ENCODE assay signal across 8 mouse cellular contexts in the genomic region with DNA sequence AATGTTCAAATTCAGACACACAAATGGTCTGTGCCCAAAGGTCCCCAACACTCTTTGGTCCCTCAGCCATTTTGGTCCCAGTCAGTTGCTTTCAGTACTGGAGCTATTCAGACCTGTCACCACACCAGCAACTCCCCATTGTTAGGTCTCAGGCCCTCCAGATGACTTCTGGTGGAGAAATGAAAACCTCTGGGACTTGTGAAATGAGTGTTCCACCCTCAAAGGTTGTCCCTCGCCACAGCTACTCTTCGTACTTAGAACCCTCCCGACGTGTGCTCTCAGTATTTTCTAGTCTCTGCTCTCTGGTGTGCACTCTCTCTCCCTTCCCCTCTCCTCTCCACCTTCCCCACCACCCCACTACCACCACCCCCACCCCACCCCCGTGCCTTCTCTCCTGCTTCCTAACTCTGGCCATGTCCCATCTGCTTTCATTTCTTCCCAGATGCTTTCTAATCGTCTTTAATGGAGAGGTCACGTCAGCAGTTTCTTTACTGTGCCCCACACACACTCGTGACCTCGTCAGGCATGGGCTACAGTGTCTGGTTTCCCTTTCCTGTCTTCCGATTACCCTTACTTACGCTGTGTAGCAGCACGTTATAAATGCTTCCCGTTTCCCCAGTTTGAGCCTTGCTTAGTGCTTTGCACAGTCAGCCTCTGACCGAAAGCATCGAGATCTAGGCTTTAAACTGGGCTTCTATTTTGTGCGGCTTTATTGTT. TPM values are rescaled to one million over a fixed set of nuclear protein-coding genes. Genes with fewer than 3 reads are reported as not detected.
DNase-seq lines count a peak whose midpoint lies in the region; ATAC-seq and TF ChIP-seq lines count a peak whose summit lies in the region.

No protein-coding gene starts in this region.

- no peaks in the 10 kb centered on the region for H3K27me3 ChIP-seq in kidney, adult 2 months (replicated peaks; ENCODE audit: control insufficient read depth, insufficient read depth, low read length)
- no peaks in the 10 kb centered on the region for H3K27me3 ChIP-seq in intestine, embryonic 14.5 days (replicated peaks; ENCODE audit: control insufficient read depth, insufficient read depth, low read length)
- peaks cover 2% of the 10 kb centered on the region for H3K27me3 ChIP-seq in megakaryocyte, embryonic 14.5 days (replicated peaks)

- no peak for TF ChIP-seq POLR2A in kidney, adult 2 months (IDR thresholded peaks at IDR 0.05; ENCODE audit: low read depth, low read length)

- no peak for TF ChIP-seq CTCF in kidney, adult 2 months (conservative IDR thresholded peaks at IDR 0.05; ENCODE audit: insufficient read depth, insufficient read length, low read depth, low read length)

- no peaks in the 10 kb centered on the region for H3K4me1 ChIP-seq in kidney, adult 2 months (ENCODE audit: control insufficient read depth, insufficient read depth, low read length)
- no peaks in the 10 kb centered on the region for H3K4me1 ChIP-seq in intestine, embryonic 14.5 days (replicated peaks; ENCODE audit: control insufficient read depth, insufficient read depth, low read length)
- H3K4me1 ChIP-seq in megakaryocyte, embryonic 14.5 days = peaks cover 49% of the 10 kb centered on the region

- peak overlapping the region; percentile 5; the same call in 1 of the 2 replicates for H3K4me3 ChIP-seq in kidney, adult 2 months (ENCODE audit: insufficient read depth, low read depth, low read length)
- no peak overlapping the region for H3K4me3 ChIP-seq in intestine, embryonic 14.5 days (ENCODE audit: low read depth, low read length)
- peak overlapping the region; percentile 88 for H3K4me3 ChIP-seq in megakaryocyte, embryonic 14.5 days (replicated peaks)

- no peak for DNase-seq in kidney, adult 2 months
- no peak for DNase-seq in kidney, adult 18-20 months
- DNase-seq in intestine, embryonic 14.5 days (ENCODE audit: low spot score) = no peak
- DNase-seq in right cerebral cortex, postnatal 25 days = no peak
- DNase-seq in right cerebral cortex, postnatal 14 days = no peak
- no peak for DNase-seq in left cerebral cortex, adult 11 months (ENCODE audit: low spot score)

- H3K9me3 ChIP-seq in intestine, embryonic 14.5 days (ENCODE audit: control insufficient read depth, low read length) = no peaks in the 10 kb centered on the region
- no peaks in the 10 kb centered on the region for H3K9me3 ChIP-seq in megakaryocyte, embryonic 14.5 days

- no peak overlapping the region for H3K27ac ChIP-seq in kidney, adult 2 months (ENCODE audit: insufficient read depth, low read depth, low read length)
- no peak overlapping the region for H3K27ac ChIP-seq in intestine, embryonic 14.5 days (ENCODE audit: low read depth)

- H3K36me3 ChIP-seq in kidney, adult 2 months (ENCODE audit: control insufficient read depth, insufficient read depth, low read length) = no peaks in the 10 kb centered on the region
- peaks cover 11% of the 10 kb centered on the region; the same call in 1 of the 2 replicates for H3K36me3 ChIP-seq in intestine, embryonic 14.5 days (ENCODE audit: control insufficient read depth, insufficient read depth, low read length)
- peaks cover 37% of the 10 kb centered on the region for H3K36me3 ChIP-seq in megakaryocyte, embryonic 14.5 days (replicated peaks; ENCODE audit: low read length)

- peak; percentile 71 for ATAC-seq in activated CD4-positive, CD25-positive, alpha-beta regulatory T cell, adult 4 months
- ATAC-seq in intestine, embryonic 14.5 days (replicated peaks; ENCODE audit: low FRiP score, low TSS enrichment, low read depth) = no peak

- H3K4me2 ChIP-seq in intestine, embryonic 14.5 days (ENCODE audit: low read length) = peak overlapping the region; percentile 22

- H3K9ac ChIP-seq in intestine, embryonic 14.5 days (ENCODE audit: low read length) = no peak overlapping the region

- 28% methylated on average over 16 of the region's 16 CpGs for WGBS in kidney, adult 2 months
- WGBS in intestine, embryonic 14.5 days = 40% methylated on average over 16 of the region's 16 CpGs

RNA-seq across cellular contexts. Expression of a gene that starts 27.3 kb away (rescaled TPM):
- 44.3 and 56.9 TPM in 2 replicates for polyA plus RNA-seq in kidney, adult 2 months (2012; rRNA removed)
- polyA plus RNA-seq in activated CD4-positive, CD25-positive, alpha-beta regulatory T cell, adult 4 months (2017; shearing (Covaris generic)) = 100 to 1,000 TPM; 113 to 143 TPM
- polyA plus RNA-seq in intestine, embryonic 14.5 days (2014; fragmentation: Nextera tagmentation; extraction: Ambion mirVana) = 254 and 272 TPM in 2 replicates
- polyA plus RNA-seq in megakaryocyte, embryonic 14.5 days (2012; ENCODE audit: insufficient read depth, low replicate concordance) = 13.5 and 35.9 TPM in 2 replicates
